Mouse (Mus musculus): ENCODE results near the gene Rnf135.
"Not testable (repeated sequence)": the region's sequence is repeated elsewhere in the genome, so short reads cannot be mapped to it uniquely, and the experiment has no call there.

DNA sequence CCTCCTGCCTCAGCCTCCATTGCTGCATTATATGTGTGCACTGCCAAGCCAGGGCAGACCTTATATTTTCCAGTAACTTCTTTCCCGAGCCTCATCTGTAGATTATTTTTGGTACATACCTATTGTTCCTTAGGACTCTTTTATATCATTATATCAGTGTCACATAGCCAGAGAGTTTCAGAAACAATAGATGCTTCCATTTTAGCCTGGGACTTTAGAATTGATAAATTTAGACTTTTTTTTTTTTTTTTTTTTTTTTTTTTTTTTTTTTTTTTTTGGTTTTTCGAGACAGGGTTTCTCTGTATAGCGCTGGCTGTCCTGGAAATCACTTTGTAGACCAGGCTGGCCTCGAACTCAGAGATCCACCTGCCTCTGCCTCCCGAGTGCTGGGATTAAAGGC, 46.4 kb downstream of the Rnf135 start:
- not testable (repeated sequence) for TF ChIP-seq CTCF (IDR thresholded peaks at IDR 0.05; ENCODE audit: borderline replicate concordance, insufficient read depth, low read depth, low read length); POLR2A (IDR thresholded peaks at IDR 0.05; ENCODE audit: borderline replicate concordance, insufficient read depth, low read length)
